Mouse (Mus musculus) liver, embryonic 16.5 days (tissue): Measurements from ENCODE around the gene Sp1. TPM values are rescaled to one million over a fixed set of nuclear protein-coding genes. Genes with fewer than 3 reads are reported as not detected.
A peak's percentile ranks its signal among the peaks of the same experiment; 100 is the strongest.

Experiments
- ATAC-seq: fragments of 200-750 bp; cut with Nextera tagmentation; 2 replicates; pipeline ENCODE4 v1.8.0; 2017; ENCODE audit warnings: low read depth, mild to moderate bottlenecking, moderate number of reproducible peaks, moderate library complexity
- H3K27ac ChIP-seq: fragments of 300-500 bp; sonication (generic); 2 replicates; pipeline ENCODE4 v1.5.1; 2014; ENCODE audit warnings: mild to moderate bottlenecking, low read length
- H3K27me3 ChIP-seq: fragments of 300-500 bp; sonication (generic); 2 replicates; pipeline ENCODE4 v1.6.1; 2014; ENCODE audit warnings: low read depth, low read length, mixed read lengths; ENCODE audit not compliant: control insufficient read depth, insufficient read depth
- H3K36me3 ChIP-seq: fragments of 300-500 bp; sonication (generic); 2 replicates; pipeline ENCODE4 v1.6.1; 2014; ENCODE audit warnings: mild to moderate bottlenecking; ENCODE audit not compliant: control insufficient read depth, insufficient read depth
- H3K4me1 ChIP-seq: fragments of 300-500 bp; sonication (generic); 2 replicates; pipeline ENCODE4 v1.6.1; 2014; ENCODE audit warnings: low read depth, low read length, mixed read lengths; ENCODE audit not compliant: control insufficient read depth
- H3K4me2 ChIP-seq: fragments of 300-500 bp; sonication (generic); 2 replicates; pipeline ENCODE4 v1.6.1; 2014; ENCODE audit warnings: low read depth, low read length, mixed read lengths
- H3K4me3 ChIP-seq: fragments of 300-500 bp; sonication (generic); 2 replicates; pipeline ENCODE4 v1.5.1; 2014; ENCODE audit warnings: low read depth, mild to moderate bottlenecking, low read length
- H3K9ac ChIP-seq: fragments of 300-500 bp; sonication (generic); 2 replicates; pipeline ENCODE4 v1.6.1; 2014; ENCODE audit warnings: low read depth, low read length
- H3K9me3 ChIP-seq: fragments of 300-500 bp; sonication (generic); replicated peaks from 2 replicates; pipeline ENCODE4 v1.6.1; 2016; ENCODE audit warnings: low read length; ENCODE audit not compliant: control insufficient read depth
- WGBS: fragments of 180-500 bp; shearing (Covaris S2); extraction: QIAGEN DNeasy Blood & Tissue Kit; methylation state at CpG from one replicate; pipeline ENCODE4 v1.1.7; 2014; ENCODE audit not compliant: insufficient replicate concordance; 5-methylcytosine and 5-hydroxymethylcytosine counted together
- polyA plus RNA-seq: library from polyadenylated mRNA; unstranded; fragments of >200 nt; fragmentation: Nextera tagmentation; extraction: Ambion mirVana; gene quantifications from 2 replicates; pipeline ENCODE4 v1.2.1, GENCODE M21; 2015

The Sp1 gene
- polyA plus RNA-seq, 1 experiment from 2014 or later, result 3.7 TPM

- H3K27ac ChIP-seq, result no peak overlapping the region
- no peak overlapping the region for H3K4me3 ChIP-seq
- H3K4me1 ChIP-seq, result no peaks in the 10 kb centered on the region
- H3K9ac ChIP-seq, result no peak overlapping the region
- no peak overlapping the region for H3K4me2 ChIP-seq
- no peak for ATAC-seq
- WGBS, result 15% methylated on average over 13 of the region's 13 CpGs
- H3K27me3 ChIP-seq, result peaks cover 58% of the 10 kb centered on the region
- H3K9me3 ChIP-seq, result no peaks in the 10 kb centered on the region
- H3K36me3 ChIP-seq, result no peaks in the 10 kb centered on the region
Observed at GRCm38 (mm10) chr15:102369972-102370371, 36.0 kb upstream of the Sp1 start.

GRCm38 (mm10) chr15:102370727-102371126, 35.2 kb upstream of the Sp1 start:
- Histone ChIP-seq H3K4me1 (no peaks in the 10 kb centered on the region), H3K9me3 (no peaks in the 10 kb centered on the region), H3K4me3 (no peak overlapping the region), H3K27me3 (peaks cover 53% of the 10 kb centered on the region), H3K9ac (no peak overlapping the region), H3K27ac (no peak overlapping the region), H3K36me3 (no peaks in the 10 kb centered on the region), H3K4me2 (no peak overlapping the region)
- ATAC-seq, result no peak
- 12% methylated on average over 10 of the region's 10 CpGs for WGBS

- peak; percentile 88 for ATAC-seq
- Histone ChIP-seq H3K27me3 (peaks cover 8% of the 10 kb centered on the region), H3K4me1 (peaks cover 21% of the 10 kb centered on the region), H3K4me2 (peak overlapping the region; percentile 95), H3K4me3 (peak overlapping the region; percentile 63), H3K27ac (no peak overlapping the region), H3K9ac (peak overlapping the region; percentile 55), H3K36me3 (no peaks in the 10 kb centered on the region), H3K9me3 (no peaks in the 10 kb centered on the region)
- WGBS, result under 1% methylated on average over 42 of the region's 43 CpGs
Observed at GRCm38 (mm10) chr15:102376453-102377162, 29.3 kb upstream of the Sp1 start.

GRCm38 (mm10) chr15:102377163-102377543, 28.8 kb upstream of the Sp1 start:
- Histone ChIP-seq H3K27me3 (peaks cover 8% of the 10 kb centered on the region), H3K9ac (peak overlapping the region; percentile 55), H3K36me3 (no peaks in the 10 kb centered on the region), H3K9me3 (no peaks in the 10 kb centered on the region), H3K4me3 (peak overlapping the region; percentile 63), H3K4me1 (peaks cover 23% of the 10 kb centered on the region), H3K4me2 (peak overlapping the region; percentile 95), H3K27ac (no peak overlapping the region)
- WGBS, result under 1% methylated on average over 7 of the region's 7 CpGs
- ATAC-seq, result peak; percentile 74

GRCm38 (mm10) chr15:102377810-102378262, 28.1 kb upstream of the Sp1 start:
- no peak overlapping the region for H3K4me3 ChIP-seq
- H3K27ac ChIP-seq, result peak overlapping the region; percentile 37; the same call in 1 of the 2 replicates
- H3K9ac ChIP-seq, result no peak overlapping the region

GRCm38 (mm10) chr15:102381575-102381974, 24.4 kb upstream of the Sp1 start:
- WGBS, result 1% methylated on average over 7 of the region's 7 CpGs
- Histone ChIP-seq H3K4me2 (no peak overlapping the region), H3K27ac (no peak overlapping the region), H3K4me3 (no peak overlapping the region), H3K27me3 (no peaks in the 10 kb centered on the region; the same call in 1 of the 2 replicates), H3K36me3 (no peaks in the 10 kb centered on the region), H3K9ac (no peak overlapping the region), H3K9me3 (no peaks in the 10 kb centered on the region), H3K4me1 (peaks cover 17% of the 10 kb centered on the region)
- ATAC-seq, result 0 out of 2 replicates have a peak, but pooled peaks have one; percentile 39

More at GRCm38 (mm10) chr15:102377810-102378262, 28.1 kb upstream of the Sp1 start:
- no peak for ATAC-seq
- peak overlapping the region; percentile 95 for H3K4me2 ChIP-seq
- peaks cover 23% of the 10 kb centered on the region for H3K4me1 ChIP-seq
- no peaks in the 10 kb centered on the region for H3K9me3 ChIP-seq
- no peaks in the 10 kb centered on the region for H3K36me3 ChIP-seq
- peaks cover 6% of the 10 kb centered on the region for H3K27me3 ChIP-seq
- 4% methylated on average over 10 of the region's 10 CpGs for WGBS

GRCm38 (mm10) chr15:102383671-102384070, 22.3 kb upstream of the Sp1 start:
- Histone ChIP-seq H3K36me3 (no peaks in the 10 kb centered on the region), H3K9ac (no peak overlapping the region), H3K27ac (no peak overlapping the region), H3K4me3 (no peak overlapping the region), H3K4me1 (peaks cover 6% of the 10 kb centered on the region), H3K4me2 (no peak overlapping the region), H3K27me3 (no peaks in the 10 kb centered on the region), H3K9me3 (no peaks in the 10 kb centered on the region)
- WGBS, result 32% methylated on average over 6 of the region's 6 CpGs
- no peak for ATAC-seq

- H3K9ac ChIP-seq, result no peak overlapping the region
- 42% methylated on average over 9 of the region's 9 CpGs for WGBS
Observed at GRCm38 (mm10) chr15:102386640-102387039, 19.3 kb upstream of the Sp1 start.

GRCm38 (mm10) chr15:102388942-102389341, 17.0 kb upstream of the Sp1 start:
- no peaks in the 10 kb centered on the region for H3K36me3 ChIP-seq
- H3K27ac ChIP-seq, result no peak overlapping the region
- WGBS, result 61% methylated on average over 3 of the region's 3 CpGs
- no peak for ATAC-seq
- H3K27me3 ChIP-seq, result no peaks in the 10 kb centered on the region
- no peak overlapping the region for H3K4me2 ChIP-seq
- H3K4me1 ChIP-seq, result peaks cover 13% of the 10 kb centered on the region
- H3K4me3 ChIP-seq, result no peak overlapping the region
- no peak overlapping the region for H3K9ac ChIP-seq
- no peaks in the 10 kb centered on the region for H3K9me3 ChIP-seq

More at GRCm38 (mm10) chr15:102386640-102387039, 19.3 kb upstream of the Sp1 start:
- Histone ChIP-seq H3K36me3 (no peaks in the 10 kb centered on the region), H3K4me2 (no peak overlapping the region), H3K4me3 (no peak overlapping the region), H3K4me1 (peaks cover 6% of the 10 kb centered on the region), H3K27ac (no peak overlapping the region), H3K27me3 (no peaks in the 10 kb centered on the region), H3K9me3 (no peaks in the 10 kb centered on the region)
- ATAC-seq, result no peak
